Mouse (Mus musculus) olfactory bulb, adult 2 months (tissue): ENCODE measurements at regions not wholly inside any gene's neighbourhood (a gene's known extent, or its start where the extent isn't known, plus 50 kb on each side); places are given as distances from the start of the nearest gene placed in this dataset.

ENCODE experiments used
- CTCF ChIP-seq: fragments of 200-500 bp; IDR thresholded peaks from 2 replicates; pipeline ENCODE4 v1.5.1; 2012; ENCODE audit warnings: low read depth, mild to moderate bottlenecking, low read length, moderate library complexity; ENCODE audit not compliant: insufficient read depth
- POLR2A ChIP-seq: fragments of 200-500 bp; IDR thresholded peaks from 2 replicates; pipeline ENCODE4 v1.6.1; 2012; ENCODE audit warnings: mild to moderate bottlenecking, low read depth, low read length, moderate library complexity; ENCODE audit not compliant: insufficient read depth

GRCm38 (mm10) chr2:144177920-144178319, 92.5 kb upstream of the Mgme1 start:
- TF ChIP-seq POLR2A (no peak), CTCF (no peak)
